Mouse (Mus musculus) embryonic stem cell, embryonic (primary cell): ENCODE data around the gene Sf3a3.

Source experiments
- CTCF ChIA-PET, 4 experiments: fragments of 300-600 bp in 2 of 4; fragments of 350-600 bp in 2 of 4; sonication (Branson Sonifier 250); formaldehyde crosslinking; loops; one replicate each; lab custom pipeline; 2022; ENCODE audit warnings: inconsistent platforms in 2 of 4; lab: Charles Lee
- POLR2A ChIA-PET, 4 experiments: fragments of 300-600 bp in 2 of 4; fragments of 350-600 bp in 2 of 4; sonication (Branson Sonifier 250); formaldehyde crosslinking; loops; one replicate each; lab custom pipeline; 2022; ENCODE audit warnings: antibody characterized with exemption in 4 of 4, inconsistent platforms in 1 of 4; lab: Charles Lee

Gene Sf3a3

GRCm38 (mm10) chr4:124770624-124771023 is 56.0 kb downstream of the Sf3a3 start:
- CTCF ChIA-PET, result interaction anchor here in 2 of 4 experiments (1.0 to 1.3 kb wide), 2 partner anchors 31 to 77 kb away, joined by 3 to 6 read pairs; partner anchors contain the start of gene Mtf1 (in 1 of the 2)
- POLR2A ChIA-PET, result interaction anchor here in 1 of 4 experiments (0.5 to 1.3 kb wide), 3 partner anchors 10 to 73 kb away, joined by 4 read pairs; no protein-coding TSS in a partner anchor

GRCm38 (mm10) chr4:124772125-124772524 is 57.5 kb downstream of the Sf3a3 start:
- ChIA-PET POLR2A (interaction anchor here in 2 of 4 experiments (1.2 to 1.4 kb wide), 3 partner anchors 12 to 30 kb away, joined by 3 to 4 read pairs (median 3); partner anchors contain the start of gene Mtf1 (in 1 of the 2)), CTCF (interaction anchor here in 1 of 4 experiments (0.5 kb wide), 1 partner anchor 61 kb away, joined by 4 read pairs; no protein-coding TSS in a partner anchor)

- POLR2A ChIA-PET, result interaction anchor here in 1 of 4 experiments (0.6 to 1.4 kb wide), 2 partner anchors 14 to 39 kb away, joined by 3 to 4 read pairs; no protein-coding TSS in a partner anchor
- CTCF ChIA-PET, result no interaction called here
Measured at GRCm38 (mm10) chr4:124773449-124773848, 58.9 kb downstream of the Sf3a3 start.

GRCm38 (mm10) chr4:124773995-124774394 is 59.4 kb downstream of the Sf3a3 start:
- ChIA-PET CTCF (interaction anchor here in 1 of 4 experiments (0.7 kb wide), 1 partner anchor 37 kb away, joined by 3 read pairs; no protein-coding TSS in a partner anchor), POLR2A (interaction anchor here in 1 of 4 experiments (1.5 kb wide), 1 partner anchor 10 kb away, joined by 3 read pairs; no protein-coding TSS in a partner anchor)

- POLR2A ChIA-PET, result interaction anchor here in 1 of 4 experiments (1.5 kb wide), 1 partner anchor 9 kb away, joined by 3 read pairs; no protein-coding TSS in a partner anchor
- CTCF ChIA-PET, result interaction anchor here in 1 of 4 experiments (0.7 kb wide), 1 partner anchor 37 kb away, joined by 3 read pairs; no protein-coding TSS in a partner anchor
Measured at GRCm38 (mm10) chr4:124774429-124774828, 59.9 kb downstream of the Sf3a3 start.

- POLR2A ChIA-PET, result interaction anchor here in 1 of 4 experiments (2.0 kb wide), 1 partner anchor 15 kb away, joined by 5 read pairs; no protein-coding TSS in a partner anchor
- CTCF ChIA-PET, result interaction anchor here in 2 of 4 experiments (0.6 to 1.6 kb wide), 3 partner anchors 20 to 1624 kb away, joined by 3 to 21 read pairs (median 3); partner anchors contain the start of gene Mtf1 (in 1 of the 2)
Measured at GRCm38 (mm10) chr4:124781361-124781760, 66.8 kb downstream of the Sf3a3 start.
